Mouse (Mus musculus) testis, adult 2 months (tissue): ENCODE data around the gene Il22. TPM values are rescaled to one million over a fixed set of nuclear protein-coding genes. Genes with fewer than 3 reads are reported as not detected.
"Not testable (repeated sequence)": the region's sequence is repeated elsewhere in the genome, so short reads cannot be mapped to it uniquely, and the experiment has no call there.

Source experiments
- H3K27ac ChIP-seq: fragments of 200-500 bp; 2 replicates; pipeline ENCODE4 v1.5.1; 2012; ENCODE audit warnings: low read depth, low read length; ENCODE audit not compliant: control insufficient read depth, insufficient read depth
- H3K27me3 ChIP-seq: fragments of 200-500 bp; 2 replicates; pipeline ENCODE4 v1.6.1; 2012; ENCODE audit warnings: mild to moderate bottlenecking, low read length, moderate library complexity; ENCODE audit not compliant: control insufficient read depth, insufficient read depth
- H3K36me3 ChIP-seq: fragments of 200-500 bp; 2 replicates; pipeline ENCODE4 v1.6.1; 2012; ENCODE audit warnings: mild to moderate bottlenecking, low read length; ENCODE audit not compliant: control insufficient read depth, insufficient read depth
- H3K4me1 ChIP-seq: fragments of 200-500 bp; 2 replicates; pipeline ENCODE4 v1.6.1; 2012; ENCODE audit warnings: low read length; ENCODE audit not compliant: control insufficient read depth, insufficient read depth
- H3K4me3 ChIP-seq: fragments of 200-500 bp; 2 replicates; pipeline ENCODE4 v1.5.1; 2012; ENCODE audit warnings: low read depth, mild to moderate bottlenecking, low read length, moderate library complexity, mixed read lengths; ENCODE audit not compliant: control insufficient read depth
- CTCF ChIP-seq: fragments of 200-500 bp; IDR thresholded peaks from 2 replicates; pipeline ENCODE4 v1.5.1; 2012; ENCODE audit warnings: low read depth, mild to moderate bottlenecking, inconsistent platforms, low read length, moderate library complexity; ENCODE audit not compliant: control insufficient read depth, insufficient read depth, insufficient replicate concordance
- POLR2A ChIP-seq: fragments of 200-500 bp; IDR thresholded peaks from 2 replicates; pipeline ENCODE4 v1.6.1; 2012; ENCODE audit warnings: low read depth, mild to moderate bottlenecking, inconsistent platforms, low read length, moderate library complexity; ENCODE audit not compliant: control insufficient read depth
- polyA plus RNA-seq: library from polyadenylated mRNA; depleted of rRNA; stranded (reverse); fragments of >200 nt; gene quantifications from 2 replicates; pipeline ENCODE4 v1.2.3, GENCODE M21; 2012

Gene Il22
- polyA plus RNA-seq, 1 experiment, result not detected

DNA sequence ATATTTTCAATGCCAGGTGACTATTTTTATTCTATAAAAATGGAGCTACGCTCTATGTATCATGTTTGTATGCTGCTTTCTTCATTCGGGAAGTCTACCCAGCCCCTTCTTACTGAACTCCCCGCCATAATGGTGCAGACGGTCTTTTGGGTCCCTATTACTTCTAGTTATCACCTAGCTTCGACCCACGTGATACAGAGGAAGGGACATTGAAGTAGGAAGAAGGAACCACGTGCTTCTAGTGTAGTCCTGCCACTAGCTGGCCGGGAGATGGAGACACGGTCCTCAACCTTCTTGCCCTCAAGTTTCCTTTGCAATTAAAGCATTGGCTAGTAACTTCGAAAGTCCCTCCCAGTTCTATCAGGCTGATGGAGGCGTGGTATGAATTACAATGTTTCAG is 25.5 kb upstream of the Il22 start:
- H3K4me3 ChIP-seq, result no peak overlapping the region
- H3K27ac ChIP-seq, result no peak overlapping the region
- no peaks in the 10 kb centered on the region for H3K27me3 ChIP-seq
- H3K36me3 ChIP-seq, result no peaks in the 10 kb centered on the region
- TF ChIP-seq POLR2A (no peak), CTCF (no peak)
- H3K4me1 ChIP-seq, result no peaks in the 10 kb centered on the region

- not testable (repeated sequence) for H3K27me3 ChIP-seq, H3K4me1 ChIP-seq, H3K27ac ChIP-seq, H3K36me3 ChIP-seq, H3K4me3 ChIP-seq
Measured at GRCm38 (mm10) chr10:118195150-118195549, 9.6 kb upstream of the Il22 start.

- H3K4me1 ChIP-seq, H3K4me3 ChIP-seq, H3K36me3 ChIP-seq, H3K27me3 ChIP-seq, H3K27ac ChIP-seq: not testable (repeated sequence)
Measured at GRCm38 (mm10) chr10:118215719-118216393, 11.1 kb downstream of the Il22 start.

DNA sequence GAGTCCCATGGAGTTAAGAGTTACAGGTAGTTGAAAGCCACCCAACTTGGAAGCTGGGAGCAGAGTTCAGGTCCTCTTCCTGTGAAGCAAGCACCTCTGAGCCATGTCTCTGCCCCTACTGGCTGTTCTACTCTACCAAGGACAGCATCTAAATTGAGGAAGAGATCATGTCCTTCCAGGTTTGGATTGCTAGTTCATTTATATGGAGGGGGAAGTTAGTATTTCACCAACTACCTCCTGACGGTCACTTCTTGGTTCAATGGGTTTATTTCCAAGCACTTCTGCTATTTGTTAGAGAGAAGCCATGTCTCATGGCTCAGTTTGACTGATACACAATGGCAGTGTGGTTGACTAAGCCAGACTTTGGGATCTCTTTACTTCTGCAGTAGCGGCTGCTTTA is 22.9 kb downstream of the Il22 start:
- not testable (repeated sequence) for H3K27me3 ChIP-seq, H3K27ac ChIP-seq, H3K36me3 ChIP-seq, H3K4me3 ChIP-seq, H3K4me1 ChIP-seq

DNA sequence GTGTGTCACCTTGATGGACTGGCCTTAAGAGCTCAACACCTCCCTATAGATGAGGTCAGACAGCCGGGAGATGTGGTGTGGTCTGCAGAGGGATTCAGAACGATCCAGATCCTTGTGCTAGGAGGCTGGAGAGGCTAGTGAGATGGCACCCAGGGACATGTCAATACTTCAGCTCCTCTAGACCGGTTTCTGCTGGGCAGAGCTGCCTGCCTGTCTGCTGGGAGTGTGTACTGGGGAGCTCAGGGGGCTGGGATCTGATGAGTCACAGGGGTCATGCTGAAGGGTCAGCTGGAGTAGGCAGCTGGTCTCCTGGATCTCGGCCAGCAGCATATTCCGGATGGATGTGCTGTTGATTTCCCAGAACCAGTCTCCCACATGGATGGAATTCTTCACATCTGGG is 27.9 kb downstream of the Il22 start:
- not testable (repeated sequence) for H3K27me3 ChIP-seq, H3K27ac ChIP-seq, H3K4me3 ChIP-seq, H3K4me1 ChIP-seq, H3K36me3 ChIP-seq

- H3K4me1 ChIP-seq, H3K27ac ChIP-seq, H3K27me3 ChIP-seq, H3K36me3 ChIP-seq, H3K4me3 ChIP-seq: not testable (repeated sequence)
Measured at GRCm38 (mm10) chr10:118240680-118241079, 35.9 kb downstream of the Il22 start, which contains the start of gene Gm32717. Gm32717 (minus strand) TSS chr10:118240780.

GRCm38 (mm10) chr10:118249006-118249595 is 44.4 kb downstream of the Il22 start:
- not testable (repeated sequence) for H3K4me1 ChIP-seq, H3K27me3 ChIP-seq

DNA sequence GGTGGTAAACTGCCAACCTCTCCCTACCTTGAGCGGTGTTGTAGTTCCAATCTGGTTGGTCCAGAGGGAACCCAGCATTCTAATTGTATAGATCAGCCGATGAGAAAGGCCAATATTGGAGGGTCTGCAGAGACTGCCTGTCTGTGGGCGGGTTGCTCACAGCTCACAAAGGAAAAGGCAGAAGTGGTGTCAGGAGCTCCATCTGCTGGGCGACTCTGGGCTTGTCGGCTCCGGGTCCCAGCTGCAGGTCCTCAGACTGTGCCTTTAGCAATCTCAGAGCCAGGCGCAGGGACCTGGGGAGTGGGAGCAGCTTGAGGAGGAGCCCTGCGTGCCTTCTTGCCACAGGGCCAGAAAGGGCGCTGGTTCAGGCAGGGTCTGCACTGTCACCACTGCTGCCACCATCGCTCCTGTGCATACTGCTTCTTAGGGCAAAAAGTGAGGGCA is 46.1 kb downstream of the Il22 start:
- Histone ChIP-seq H3K36me3 (no peaks in the 10 kb centered on the region), H3K4me3 (no peak overlapping the region), H3K27me3 (no peaks in the 10 kb centered on the region), H3K27ac (no peak overlapping the region), H3K4me1 (no peaks in the 10 kb centered on the region)
- no peak for TF ChIP-seq CTCF
- no peak for TF ChIP-seq POLR2A

More at GRCm38 (mm10) chr10:118249006-118249595, 44.4 kb downstream of the Il22 start:
- H3K4me3 ChIP-seq, H3K27ac ChIP-seq, H3K36me3 ChIP-seq: not testable (repeated sequence)

DNA sequence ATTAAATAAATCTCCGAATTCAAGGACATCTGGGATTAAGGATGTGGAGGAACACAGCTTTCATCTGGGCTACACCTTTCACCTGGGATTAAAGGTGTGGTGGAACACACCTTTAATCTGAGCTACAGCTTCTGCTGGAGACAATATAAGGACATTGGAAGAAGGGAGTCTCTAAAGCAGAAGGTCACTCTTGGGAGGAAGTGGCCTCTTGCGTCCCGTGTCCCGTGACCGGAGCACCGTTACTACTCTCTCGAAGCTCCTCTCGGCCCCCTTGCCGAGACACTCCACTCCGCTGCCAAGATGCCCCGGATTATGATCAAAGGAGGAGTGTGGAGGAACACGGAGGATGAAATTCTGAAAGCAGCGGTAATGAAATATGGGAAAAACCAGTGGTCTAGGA is 53.6 kb downstream of the Il22 start, which contains the start of gene Gm32802:
Gene Gm32802 (plus strand): TSS at position 301 of the 400 bp plus-strand sequence.
- not testable (repeated sequence) for H3K27me3 ChIP-seq, H3K4me3 ChIP-seq, H3K27ac ChIP-seq, H3K4me1 ChIP-seq, H3K36me3 ChIP-seq
